Comparison of ENCODE assay signal across 27 mouse cellular contexts in genomic region chr13:78909839-78910238, GRCm38 (mm10).
A peak's percentile ranks its signal among the peaks of the same experiment; 100 is the strongest.
DNase-seq lines count a peak whose midpoint lies in the region; ATAC-seq and TF ChIP-seq lines count a peak whose summit lies in the region.
"Had no signal": no experiment of that assay in that cellular context is flagged by ENCODE, and none has a peak within 500 bp of the region (broad histone marks: within the 10 kb centered on the region; RNA-seq: fewer than 3 reads in every experiment).

No protein-coding gene starts in this region.

- no peaks in the 10 kb centered on the region for H3K9me3 ChIP-seq in kidney, postnatal 0 days (replicated peaks; ENCODE audit: low read length)
- H3K9me3 ChIP-seq in lung, postnatal 0 days (ENCODE audit: low read length): no peaks in the 10 kb centered on the region
- H3K9me3 ChIP-seq: embryonic facial prominence, embryonic 13.5 days; forebrain, embryonic 10.5 days; heart, embryonic 13.5 days; hindbrain, embryonic 15.5 days; liver, embryonic 12.5 days; midbrain, embryonic 15.5 days had no signal

- DNase-seq in kidney, postnatal 0 days (ENCODE audit: low spot score): peak; percentile 10
- DNase-seq in kidney, adult 9 months: no peak
- DNase-seq in retina, postnatal 1 day: peak; percentile 14
- DNase-seq in retina, embryonic 14.5 days (ENCODE audit: low spot score): no peak
- peak; percentile 7 for DNase-seq in lung, postnatal 0 days (ENCODE audit: low spot score)
- DNase-seq in mesoderm, embryonic 11.5 days (ENCODE audit: low read depth, low spot score): peak; percentile 42
- no peak for DNase-seq in left cerebral cortex, postnatal 14 days (ENCODE audit: low spot score in 2 of 2)
- no peak for DNase-seq in spleen, postnatal 14 days (ENCODE audit: low spot score in 2 of 2)
- DNase-seq: adrenal gland, postnatal 10 days; cerebellum, adult 18-20 months; cerebellum, postnatal 14 days; forebrain, postnatal 0 days; heart, postnatal 10 days; kidney, adult 18-20 months; kidney, postnatal 4 days; left cerebral cortex, postnatal 4 days; liver, postnatal 0 days; thymus, adult 2 months; thymus, postnatal 4 days had no signal

- ATAC-seq in kidney, postnatal 0 days (replicated peaks; ENCODE audit: low FRiP score, low read depth): no peak
- ATAC-seq in lung, postnatal 0 days: no peak
- ATAC-seq: forebrain, postnatal 0 days; liver, embryonic 12.5 days; liver, postnatal 0 days; midbrain, embryonic 15.5 days; Patski had no signal

- no peak overlapping the region for H3K4me3 ChIP-seq in kidney, postnatal 0 days (replicated peaks; ENCODE audit: low read depth, low read length)
- H3K4me3 ChIP-seq in lung, postnatal 0 days (ENCODE audit: low read depth, low read length): no peak overlapping the region
- H3K4me3 ChIP-seq: embryonic facial prominence, embryonic 13.5 days; forebrain, embryonic 10.5 days; heart, embryonic 13.5 days; hindbrain, embryonic 15.5 days; liver, embryonic 12.5 days; midbrain, embryonic 15.5 days had no signal

- H3K27me3 ChIP-seq in kidney, postnatal 0 days (ENCODE audit: insufficient read depth, low read length): no peaks in the 10 kb centered on the region
- H3K27me3 ChIP-seq in lung, postnatal 0 days (replicated peaks; ENCODE audit: insufficient read depth, low read length): no peaks in the 10 kb centered on the region
- H3K27me3 ChIP-seq: embryonic facial prominence, embryonic 13.5 days; heart, embryonic 13.5 days; hindbrain, embryonic 15.5 days; liver, embryonic 12.5 days; midbrain, embryonic 15.5 days; Patski had no signal

- no peak overlapping the region for H3K27ac ChIP-seq in kidney, postnatal 0 days
- H3K27ac ChIP-seq in lung, postnatal 0 days (ENCODE audit: low read length): no peak overlapping the region
- H3K27ac ChIP-seq: embryonic facial prominence, embryonic 13.5 days; forebrain, embryonic 10.5 days; heart, embryonic 13.5 days; hindbrain, embryonic 15.5 days; liver, embryonic 12.5 days; midbrain, embryonic 15.5 days; stomach, postnatal 0 days had no signal

- TF ChIP-seq CTCF in kidney, postnatal 0 days (IDR thresholded peaks at IDR 0.05; ENCODE audit: low read depth): no peak
- TF ChIP-seq CTCF in lung, postnatal 0 days (IDR thresholded peaks at IDR 0.05): no peak

- no peak overlapping the region for H3K9ac ChIP-seq in kidney, postnatal 0 days (ENCODE audit: low read depth, low read length)
- no peak overlapping the region for H3K9ac ChIP-seq in lung, postnatal 0 days (replicated peaks; ENCODE audit: low read depth)
- H3K9ac ChIP-seq: embryonic facial prominence, embryonic 13.5 days; forebrain, postnatal 0 days; heart, embryonic 13.5 days; hindbrain, embryonic 15.5 days; liver, embryonic 12.5 days; liver, postnatal 0 days; midbrain, embryonic 15.5 days had no signal

- no peak for TF ChIP-seq EP300 in lung, postnatal 0 days (IDR thresholded peaks at IDR 0.05)

- no peaks in the 10 kb centered on the region for H3K36me3 ChIP-seq in kidney, postnatal 0 days (ENCODE audit: insufficient read depth, low read length)
- no peaks in the 10 kb centered on the region for H3K36me3 ChIP-seq in lung, postnatal 0 days (ENCODE audit: insufficient read depth, low read length)
- H3K36me3 ChIP-seq: embryonic facial prominence, embryonic 13.5 days; forebrain, embryonic 10.5 days; heart, embryonic 13.5 days; hindbrain, embryonic 15.5 days; liver, embryonic 12.5 days; midbrain, embryonic 15.5 days had no signal

- no peak overlapping the region for H3K4me2 ChIP-seq in kidney, postnatal 0 days (ENCODE audit: low read length)
- H3K4me2 ChIP-seq in lung, postnatal 0 days (replicated peaks; ENCODE audit: low read depth, low read length): no peak overlapping the region
- H3K4me2 ChIP-seq: embryonic facial prominence, embryonic 13.5 days; heart, embryonic 13.5 days; hindbrain, embryonic 15.5 days; liver, embryonic 12.5 days; midbrain, embryonic 15.5 days had no signal

- H3K4me1 ChIP-seq in kidney, postnatal 0 days (replicated peaks; ENCODE audit: insufficient read depth, low read length): no peaks in the 10 kb centered on the region
- H3K4me1 ChIP-seq in lung, postnatal 0 days (ENCODE audit: insufficient read depth, low read depth, low read length): no peaks in the 10 kb centered on the region
- H3K4me1 ChIP-seq: embryonic facial prominence, embryonic 13.5 days; heart, embryonic 13.5 days; hindbrain, embryonic 15.5 days; liver, embryonic 12.5 days had no signal

- WGBS in kidney, postnatal 0 days: 25% methylated on average over 5 of the region's 5 CpGs
- WGBS in lung, postnatal 0 days: 6% methylated on average over 5 of the region's 5 CpGs

- intact Hi-C loops in left cerebral cortex, postnatal 14 days (cut with DNase I): no loop called here

Comparison
In these comparisons a context has a peak if more than half of its experiments do, and no peak if none do; other contexts are left out.
1. DNase-seq: peak in kidney, postnatal 0 days (single experiment), retina, postnatal 1 day (single experiment), lung, postnatal 0 days (single experiment) and mesoderm, embryonic 11.5 days (single experiment); none in kidney, adult 9 months (single experiment), retina, embryonic 14.5 days (single experiment), left cerebral cortex, postnatal 14 days (0 of 2) and spleen, postnatal 14 days (0 of 2).